Comparison of ENCODE assay signal across 10 mouse cellular contexts in the genomic region with DNA sequence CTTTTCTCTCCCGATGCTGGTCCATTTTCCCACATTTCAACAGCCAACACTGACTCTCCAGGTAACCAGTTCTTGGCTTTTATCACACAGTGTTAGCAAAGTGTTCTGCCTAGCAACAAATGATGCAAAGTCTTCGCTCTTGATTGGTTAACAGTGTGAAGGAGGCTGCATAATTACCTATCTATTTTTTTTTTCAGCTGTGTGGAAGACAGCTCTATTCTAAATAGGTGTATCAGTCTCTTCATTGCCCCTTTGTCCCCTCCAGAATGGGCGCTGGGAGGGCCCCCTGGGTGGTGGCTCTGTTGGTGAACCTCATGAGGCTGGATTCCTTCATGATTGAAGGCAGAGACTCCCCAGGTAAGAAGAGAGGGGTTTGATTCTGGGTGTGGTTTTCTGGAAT. TPM values are rescaled to one million over a fixed set of nuclear protein-coding genes. Genes with fewer than 3 reads are reported as not detected.
A peak's percentile ranks its signal among the peaks of the same experiment; 100 is the strongest.
DNase-seq lines count a peak whose midpoint lies in the region; ATAC-seq and TF ChIP-seq lines count a peak whose summit lies in the region.
"Had no signal": no experiment of that assay in that cellular context is flagged by ENCODE, and none has a peak within 500 bp of the region (broad histone marks: within the 10 kb centered on the region; RNA-seq: fewer than 3 reads in every experiment).

A gene (plus strand): TSS at position 198 of the 400 bp plus-strand sequence.

- 65% methylated on average over 3 of the region's 3 CpGs for WGBS in forebrain, embryonic 14.5 days
- WGBS in forebrain, embryonic 13.5 days = 61% methylated on average over 3 of the region's 3 CpGs
- 63% methylated on average over 3 of the region's 3 CpGs for WGBS in midbrain, embryonic 14.5 days
- 57% methylated on average over 3 of the region's 3 CpGs for WGBS in midbrain, embryonic 11.5 days
- 62% methylated on average over 3 of the region's 3 CpGs for WGBS in lung, adult 2 months

- no peaks in the 10 kb centered on the region for H3K27me3 ChIP-seq in forebrain, embryonic 14.5 days (replicated peaks; ENCODE audit: control insufficient read depth, insufficient read depth, low read length)
- H3K27me3 ChIP-seq in forebrain, embryonic 13.5 days = no peaks in the 10 kb centered on the region
- no peaks in the 10 kb centered on the region for H3K27me3 ChIP-seq in midbrain, embryonic 14.5 days (ENCODE audit: control insufficient read depth, insufficient read depth, low read length)
- H3K27me3 ChIP-seq in midbrain, embryonic 11.5 days (ENCODE audit: control insufficient read depth, insufficient read depth, low read length) = no peaks in the 10 kb centered on the region
- no peaks in the 10 kb centered on the region for H3K27me3 ChIP-seq in splenic B cell, adult 2 months (ENCODE audit: control insufficient read depth, insufficient read depth, low read length, poor library complexity, severe bottlenecking)
- H3K27me3 ChIP-seq: neural tube, embryonic 13.5 days had no signal

- H3K9me3 ChIP-seq in forebrain, embryonic 14.5 days (replicated peaks; ENCODE audit: control insufficient read depth, low read length) = no peaks in the 10 kb centered on the region
- 0 out of 2 replicates have a peak, but pooled peaks cover 6% of the 10 kb centered on the region for H3K9me3 ChIP-seq in forebrain, embryonic 13.5 days (replicated peaks)
- peaks cover 3% of the 10 kb centered on the region; the same call in 1 of the 2 replicates for H3K9me3 ChIP-seq in midbrain, embryonic 14.5 days (ENCODE audit: control insufficient read depth, low read length)
- no peaks in the 10 kb centered on the region for H3K9me3 ChIP-seq in midbrain, embryonic 11.5 days (ENCODE audit: control insufficient read depth, low read length)
- H3K9me3 ChIP-seq: neural tube, embryonic 13.5 days had no signal

- no peaks in the 10 kb centered on the region for H3K36me3 ChIP-seq in forebrain, embryonic 14.5 days (ENCODE audit: control insufficient read depth, insufficient read depth, low read length)
- no peaks in the 10 kb centered on the region for H3K36me3 ChIP-seq in forebrain, embryonic 13.5 days (ENCODE audit: poor library complexity, severe bottlenecking)
- no peaks in the 10 kb centered on the region for H3K36me3 ChIP-seq in midbrain, embryonic 14.5 days (ENCODE audit: control insufficient read depth, insufficient read depth, low read length)
- no peaks in the 10 kb centered on the region for H3K36me3 ChIP-seq in midbrain, embryonic 11.5 days (ENCODE audit: control insufficient read depth, insufficient read depth, low read length)
- H3K36me3 ChIP-seq in splenic B cell, adult 2 months (ENCODE audit: control insufficient read depth, insufficient read depth, low read length, poor library complexity, severe bottlenecking) = peaks cover 23% of the 10 kb centered on the region
- H3K36me3 ChIP-seq: neural tube, embryonic 13.5 days had no signal

- no peak for TF ChIP-seq POLR2A in lung, adult 2 months (IDR thresholded peaks at IDR 0.05; ENCODE audit: borderline replicate concordance, extremely low read depth, low read depth, low read length)

- peak; percentile 67 for DNase-seq in forebrain, embryonic 14.5 days (ENCODE audit: low spot score)
- DNase-seq in midbrain, embryonic 14.5 days = peak; percentile 80
- no peak for DNase-seq in midbrain, embryonic 11.5 days (ENCODE audit: low spot score, missing footprints)
- DNase-seq in lung, adult 2 months = no peak
- peak; percentile 97 for DNase-seq in splenic B cell, adult 2 months (ENCODE audit: low read depth, low spot score)
- no peak for DNase-seq in urinary bladder, postnatal 36 days (ENCODE audit: low spot score in 2 of 2)

- H3K4me1 ChIP-seq in forebrain, embryonic 14.5 days (ENCODE audit: control insufficient read depth, insufficient read depth, low read length) = no peaks in the 10 kb centered on the region
- no peaks in the 10 kb centered on the region for H3K4me1 ChIP-seq in forebrain, embryonic 13.5 days
- H3K4me1 ChIP-seq in midbrain, embryonic 14.5 days (ENCODE audit: control insufficient read depth, insufficient read depth, low read length) = no peaks in the 10 kb centered on the region
- H3K4me1 ChIP-seq in midbrain, embryonic 11.5 days (ENCODE audit: control insufficient read depth, insufficient read depth, low read length) = no peaks in the 10 kb centered on the region
- H3K4me1 ChIP-seq in lung, adult 2 months (ENCODE audit: control insufficient read depth, insufficient read depth, low read length) = peaks cover 6% of the 10 kb centered on the region; the same call in 1 of the 2 replicates
- H3K4me1 ChIP-seq: neural tube, embryonic 13.5 days had no signal

- ATAC-seq in forebrain, embryonic 14.5 days = no peak
- ATAC-seq in forebrain, embryonic 13.5 days = no peak
- no peak for ATAC-seq in midbrain, embryonic 14.5 days (ENCODE audit: low FRiP score, low TSS enrichment)
- ATAC-seq in midbrain, embryonic 11.5 days (ENCODE audit: low FRiP score) = no peak
- peak; percentile 27; the same call in 1 of the 2 replicates for ATAC-seq in common myeloid progenitor, adult 5-6 weeks (replicated peaks; ENCODE audit: low read depth, poor library complexity, severe bottlenecking)
- ATAC-seq: Patski had no signal

- H3K27ac ChIP-seq in forebrain, embryonic 14.5 days (ENCODE audit: low read depth, low read length) = no peak within 1 kb of the TSS
- H3K27ac ChIP-seq in forebrain, embryonic 13.5 days = no peak within 1 kb of the TSS
- H3K27ac ChIP-seq in midbrain, embryonic 14.5 days (replicated peaks; ENCODE audit: low read depth, low read length) = no peak within 1 kb of the TSS
- H3K27ac ChIP-seq in midbrain, embryonic 11.5 days (ENCODE audit: low read depth, low read length) = no peak within 1 kb of the TSS
- H3K27ac ChIP-seq: neural tube, embryonic 13.5 days had no signal

- TF ChIP-seq CTCF in lung, adult 2 months (IDR thresholded peaks at IDR 0.05; ENCODE audit: insufficient read depth, low read length) = no peak

- H3K4me3 ChIP-seq in forebrain, embryonic 14.5 days (ENCODE audit: low read depth, low read length) = no peak within 1 kb of the TSS
- H3K4me3 ChIP-seq in forebrain, embryonic 13.5 days = no peak within 1 kb of the TSS
- no peak within 1 kb of the TSS for H3K4me3 ChIP-seq in midbrain, embryonic 14.5 days (replicated peaks; ENCODE audit: low read depth, low read length)
- no peak within 1 kb of the TSS for H3K4me3 ChIP-seq in midbrain, embryonic 11.5 days (ENCODE audit: low read depth, low read length)
- peak within 1 kb of the TSS; percentile 33 for H3K4me3 ChIP-seq in lung, adult 2 months (replicated peaks; ENCODE audit: extremely low read depth, low read depth, low read length)
- H3K4me3 ChIP-seq: neural tube, embryonic 13.5 days had no signal

- H3K9ac ChIP-seq in forebrain, embryonic 14.5 days (ENCODE audit: low read length) = no peak within 1 kb of the TSS
- no peak within 1 kb of the TSS for H3K9ac ChIP-seq in forebrain, embryonic 13.5 days
- no peak within 1 kb of the TSS for H3K9ac ChIP-seq in midbrain, embryonic 14.5 days (replicated peaks; ENCODE audit: low read length)
- H3K9ac ChIP-seq in midbrain, embryonic 11.5 days (ENCODE audit: low read length) = no peak within 1 kb of the TSS
- H3K9ac ChIP-seq: neural tube, embryonic 13.5 days had no signal

- H3K4me2 ChIP-seq in forebrain, embryonic 14.5 days (ENCODE audit: low read length) = no peak within 1 kb of the TSS
- no peak within 1 kb of the TSS for H3K4me2 ChIP-seq in forebrain, embryonic 13.5 days
- H3K4me2 ChIP-seq in midbrain, embryonic 14.5 days (ENCODE audit: low read length) = no peak within 1 kb of the TSS
- no peak within 1 kb of the TSS for H3K4me2 ChIP-seq in midbrain, embryonic 11.5 days
- H3K4me2 ChIP-seq: neural tube, embryonic 13.5 days had no signal

RNA-seq across cellular contexts. Expression of the gene that starts here (rescaled TPM):
- polyA plus RNA-seq in forebrain, embryonic 14.5 days (2014; fragmentation: Nextera tagmentation; extraction: Ambion mirVana) = 0.18 TPM in 1 of 2 replicates, not detected in the other
- not detected in 2 replicates for polyA plus RNA-seq in forebrain, embryonic 13.5 days (2015; fragmentation: Nextera tagmentation; extraction: Ambion mirVana)
- polyA plus RNA-seq in midbrain, embryonic 14.5 days (2014; fragmentation: Nextera tagmentation; extraction: Ambion mirVana) = not detected in 2 replicates
- not detected in 2 replicates for polyA plus RNA-seq in midbrain, embryonic 11.5 days (2014; fragmentation: Nextera tagmentation; extraction: Ambion mirVana)
- 25.5 and 27.7 TPM in 2 replicates for total RNA-seq in common myeloid progenitor, adult 5-6 weeks (2017)
- 18.8 and 34.6 TPM in 2 replicates for polyA plus RNA-seq in lung, adult 2 months (2012; rRNA removed)
- polyA plus RNA-seq: neural tube, embryonic 13.5 days; Patski had no signal

Comparison
In these comparisons a context has a peak if more than half of its experiments do, and no peak if none do; other contexts are left out.
1. RNA of the gene that starts here (polyA plus RNA-seq): 18.8 to 34.6 TPM in lung, adult 2 months; 0.18 TPM in forebrain, embryonic 14.5 days, not detected in forebrain, embryonic 13.5 days, not detected in midbrain, embryonic 14.5 days and not detected in midbrain, embryonic 11.5 days; every median in the first group is over 10 times any median in the second.
2. Peak in DNase-seq in forebrain, embryonic 14.5 days; RNA of the gene not detected or under 1 TPM.
3. Peak in DNase-seq in midbrain, embryonic 14.5 days; RNA of the gene not detected or under 1 TPM.